Mouse (Mus musculus) lung, embryonic 15.5 days (tissue): ENCODE data around the gene Reep3. TPM values are rescaled to one million over a fixed set of nuclear protein-coding genes. Genes with fewer than 3 reads are reported as not detected.
"Not testable (repeated sequence)": the region's sequence is repeated elsewhere in the genome, so short reads cannot be mapped to it uniquely, and the experiment has no call there.

Source experiments
- ATAC-seq: fragments of 200-750 bp; cut with Nextera tagmentation; 2 replicates; pipeline ENCODE4 v1.8.0; 2017; ENCODE audit warnings: moderate number of reproducible peaks, borderline replicate concordance; ENCODE audit not compliant: low FRiP score, low TSS enrichment; ENCODE audit errors: extremely low read depth
- H3K27ac ChIP-seq: fragments of 300-500 bp; sonication (generic); 2 replicates; pipeline ENCODE4 v1.5.1; 2015; ENCODE audit warnings: moderate library complexity, mild to moderate bottlenecking, inconsistent platforms
- H3K27me3 ChIP-seq: fragments of 300-500 bp; sonication (generic); 2 replicates; pipeline ENCODE4 v1.6.1; 2015; ENCODE audit warnings: inconsistent platforms
- H3K36me3 ChIP-seq: fragments of 300-500 bp; sonication (generic); 2 replicates; pipeline ENCODE4 v1.6.1; 2015; ENCODE audit warnings: inconsistent platforms
- H3K4me1 ChIP-seq: fragments of 300-500 bp; sonication (generic); 2 replicates; pipeline ENCODE4 v1.6.1; 2015; ENCODE audit warnings: inconsistent platforms
- H3K4me2 ChIP-seq: fragments of 300-500 bp; sonication (generic); 2 replicates; pipeline ENCODE4 v1.6.1; 2015; ENCODE audit warnings: inconsistent platforms, mild to moderate bottlenecking, moderate library complexity
- H3K4me3 ChIP-seq: fragments of 300-500 bp; sonication (generic); 2 replicates; pipeline ENCODE4 v1.5.1; 2015; ENCODE audit warnings: mild to moderate bottlenecking, inconsistent platforms
- H3K9ac ChIP-seq: fragments of 300-500 bp; sonication (generic); 2 replicates; pipeline ENCODE4 v1.6.1; 2015; ENCODE audit warnings: inconsistent platforms
- H3K9me3 ChIP-seq: fragments of 300-500 bp; sonication (generic); 2 replicates; pipeline ENCODE4 v1.6.1; 2016; ENCODE audit warnings: inconsistent platforms
- WGBS: fragments of 180-500 bp; shearing (Covaris S2); methylation state at CpG from one replicate; pipeline ENCODE4 v1.1.7; 2015; 5-methylcytosine and 5-hydroxymethylcytosine counted together
- polyA plus RNA-seq: library from polyadenylated mRNA; unstranded; fragments of >200 nt; fragmentation: Nextera tagmentation; extraction: Ambion mirVana; gene quantifications from 2 replicates; pipeline ENCODE4 v1.2.1, GENCODE M21; 2015

Gene Reep3
- polyA plus RNA-seq, 1 experiment from 2014 or later = 39.3 TPM

DNA sequence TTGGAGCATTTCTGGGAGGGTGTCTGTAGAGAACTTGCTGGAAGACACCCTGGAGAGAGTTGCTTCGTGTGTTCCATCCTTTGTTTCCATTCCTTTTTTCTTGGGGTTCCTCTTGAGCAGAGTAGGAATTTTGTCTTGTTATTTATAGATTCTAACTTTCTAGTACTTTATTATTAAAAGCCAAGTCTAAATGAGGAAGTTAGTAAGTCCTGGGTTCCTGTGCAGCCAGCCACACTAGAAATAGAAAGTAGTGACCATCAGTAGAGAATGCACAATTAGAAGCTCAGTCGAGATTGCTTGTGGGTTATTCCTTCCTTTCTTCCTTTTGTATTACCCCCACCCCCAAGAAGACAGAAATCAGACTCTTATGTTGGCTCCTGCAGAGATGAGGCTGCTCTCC is 27.0 kb upstream of the Reep3 start:
- H3K27me3 ChIP-seq = no peaks in the 10 kb centered on the region
- no peaks in the 10 kb centered on the region for H3K9me3 ChIP-seq
- H3K4me2 ChIP-seq = no peak overlapping the region
- no peak overlapping the region for H3K27ac ChIP-seq
- H3K9ac ChIP-seq = no peak overlapping the region
- no peak for ATAC-seq
- peaks cover 39% of the 10 kb centered on the region for H3K4me1 ChIP-seq
- H3K4me3 ChIP-seq = no peak overlapping the region
- WGBS = 64% methylated on average over 2 of the region's 2 CpGs
- H3K36me3 ChIP-seq = no peaks in the 10 kb centered on the region

DNA sequence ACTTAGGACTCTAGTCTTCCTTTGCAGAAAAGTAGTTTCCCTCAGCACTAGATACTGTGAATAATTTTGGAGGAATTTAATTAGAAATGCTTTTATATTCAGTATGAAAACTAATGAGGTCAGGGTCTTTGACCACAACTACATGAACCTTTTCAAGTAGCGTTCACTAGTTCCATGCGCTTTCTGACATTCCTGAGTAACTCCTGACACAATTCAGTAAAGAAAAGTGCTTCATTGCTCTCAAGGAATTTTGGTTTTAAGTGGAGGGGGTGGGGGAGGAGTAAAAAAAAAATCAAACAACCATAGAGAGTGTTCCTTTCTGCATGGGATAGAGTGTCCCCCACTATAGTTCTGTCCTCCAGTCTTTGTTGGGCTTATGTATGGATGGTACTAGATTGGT is 23.9 kb upstream of the Reep3 start:
- no peak overlapping the region for H3K4me2 ChIP-seq
- H3K4me1 ChIP-seq = peaks cover 32% of the 10 kb centered on the region
- no peak overlapping the region for H3K4me3 ChIP-seq
- H3K27ac ChIP-seq = no peak overlapping the region
- H3K27me3 ChIP-seq = no peaks in the 10 kb centered on the region
- H3K36me3 ChIP-seq = no peaks in the 10 kb centered on the region
- no peaks in the 10 kb centered on the region for H3K9me3 ChIP-seq
- ATAC-seq = no peak
- WGBS = 63% methylated on average over 2 of the region's 2 CpGs
- no peak overlapping the region for H3K9ac ChIP-seq

DNA sequence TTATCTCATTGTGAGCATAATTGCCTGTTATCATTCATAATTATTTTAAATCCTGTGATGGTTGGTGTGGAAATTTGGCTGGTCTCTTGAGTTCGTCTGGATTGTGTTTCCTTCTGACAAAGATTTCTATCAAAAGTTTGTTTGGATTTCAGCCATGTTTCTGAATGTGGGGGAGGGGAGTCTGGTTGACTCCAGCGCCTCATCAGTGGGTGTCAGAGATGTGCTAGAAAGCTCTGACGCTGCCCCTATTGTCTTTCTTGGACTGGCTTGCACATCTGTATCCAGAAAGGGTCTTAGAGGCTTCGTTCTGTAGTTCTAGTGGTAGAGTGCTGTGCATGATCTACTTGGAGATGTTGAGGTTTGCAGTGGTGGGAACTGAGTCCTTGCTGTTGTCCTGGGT is 23.4 kb upstream of the Reep3 start:
- no peaks in the 10 kb centered on the region for H3K36me3 ChIP-seq
- WGBS = 25% methylated on average over 4 of the region's 4 CpGs
- no peak overlapping the region for H3K9ac ChIP-seq
- H3K4me1 ChIP-seq = peaks cover 36% of the 10 kb centered on the region
- no peak overlapping the region for H3K27ac ChIP-seq
- H3K27me3 ChIP-seq = no peaks in the 10 kb centered on the region
- H3K9me3 ChIP-seq = no peaks in the 10 kb centered on the region
- no peak overlapping the region for H3K4me3 ChIP-seq
- no peak for ATAC-seq
- H3K4me2 ChIP-seq = no peak overlapping the region

DNA sequence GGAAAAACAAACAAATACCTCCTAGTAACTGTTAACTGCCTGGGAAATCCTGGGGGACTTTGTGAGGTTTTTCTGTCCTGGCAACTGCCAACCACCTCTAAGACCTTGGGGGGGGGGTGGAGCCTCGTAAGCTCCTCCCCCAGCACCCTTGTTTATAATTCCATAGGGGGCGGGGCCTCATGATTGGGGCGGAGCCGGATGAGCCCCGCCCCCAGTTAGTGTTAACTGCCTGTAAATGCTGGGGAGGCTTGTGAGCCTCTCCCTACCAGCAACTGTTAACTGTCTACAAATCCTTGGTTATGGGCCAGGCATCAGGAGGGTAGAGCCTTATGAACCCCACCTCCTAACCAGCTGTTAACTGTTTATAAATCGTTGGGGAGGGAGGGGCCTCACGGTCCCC is 22.5 kb upstream of the Reep3 start:
- Histone ChIP-seq H3K36me3 (no peaks in the 10 kb centered on the region), H3K27ac (no peak overlapping the region), H3K4me3 (no peak overlapping the region), H3K4me2 (no peak overlapping the region), H3K4me1 (peaks cover 44% of the 10 kb centered on the region), H3K9ac (no peak overlapping the region), H3K27me3 (no peaks in the 10 kb centered on the region), H3K9me3 (no peaks in the 10 kb centered on the region)
- WGBS = 40% methylated on average over 7 of the region's 7 CpGs
- no peak for ATAC-seq

DNA sequence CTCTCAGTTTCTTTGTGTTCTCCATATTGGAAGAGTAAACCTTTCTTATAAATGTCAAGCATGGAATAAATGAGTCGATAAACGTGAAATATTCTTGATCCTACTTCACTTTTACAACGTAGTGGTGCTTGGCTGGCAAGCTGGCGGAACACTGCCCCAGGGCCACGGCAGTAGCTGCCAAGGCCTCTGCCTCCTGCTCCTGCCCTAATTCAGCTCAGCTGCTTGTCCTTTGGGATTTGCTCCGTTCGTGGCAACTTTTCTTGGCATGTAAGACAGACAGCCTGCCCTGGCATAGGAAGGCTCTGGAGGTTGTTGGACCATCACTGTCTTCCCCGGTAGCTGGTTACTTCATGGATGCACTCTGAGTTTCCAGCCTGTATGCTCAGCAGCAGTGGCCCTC is 19.5 kb upstream of the Reep3 start:
- 73% methylated on average over 8 of the region's 8 CpGs for WGBS
- Histone ChIP-seq H3K27me3 (no peaks in the 10 kb centered on the region), H3K4me3 (no peak overlapping the region), H3K4me1 (peaks cover 53% of the 10 kb centered on the region), H3K9me3 (no peaks in the 10 kb centered on the region), H3K4me2 (no peak overlapping the region), H3K36me3 (no peaks in the 10 kb centered on the region), H3K27ac (no peak overlapping the region), H3K9ac (no peak overlapping the region)
- no peak for ATAC-seq

DNA sequence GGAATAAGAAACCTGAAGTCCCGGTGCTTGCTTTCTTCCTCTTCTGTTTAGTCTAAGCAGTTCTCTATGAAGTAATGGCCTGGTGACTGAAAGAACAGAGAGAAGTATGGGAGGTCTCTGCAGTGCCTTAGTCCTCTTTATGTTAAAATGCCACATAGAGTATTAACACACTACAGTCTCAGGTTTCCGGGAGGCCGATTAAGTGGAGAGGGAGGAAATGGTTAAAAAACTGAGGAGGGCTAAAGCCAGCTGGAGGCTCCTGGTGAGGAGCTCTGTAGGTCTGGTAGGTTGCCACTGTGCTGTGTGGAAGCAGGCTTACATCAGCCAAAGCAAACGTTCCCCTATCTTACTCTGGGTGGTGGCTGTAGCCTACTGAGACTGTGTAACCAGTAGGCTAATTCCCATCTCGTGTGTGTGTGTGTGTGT is 18.9 kb upstream of the Reep3 start:
- no peak for ATAC-seq
- H3K36me3 ChIP-seq = no peaks in the 10 kb centered on the region
- peaks cover 55% of the 10 kb centered on the region for H3K4me1 ChIP-seq
- peak overlapping the region; percentile 58; the same call in 1 of the 2 replicates for H3K27ac ChIP-seq
- no peak overlapping the region for H3K4me3 ChIP-seq
- H3K9me3 ChIP-seq = no peaks in the 10 kb centered on the region
- H3K9ac ChIP-seq = no peak overlapping the region
- WGBS = 11% methylated on average over 5 of the region's 5 CpGs
- no peak overlapping the region for H3K4me2 ChIP-seq
- H3K27me3 ChIP-seq = no peaks in the 10 kb centered on the region

DNA sequence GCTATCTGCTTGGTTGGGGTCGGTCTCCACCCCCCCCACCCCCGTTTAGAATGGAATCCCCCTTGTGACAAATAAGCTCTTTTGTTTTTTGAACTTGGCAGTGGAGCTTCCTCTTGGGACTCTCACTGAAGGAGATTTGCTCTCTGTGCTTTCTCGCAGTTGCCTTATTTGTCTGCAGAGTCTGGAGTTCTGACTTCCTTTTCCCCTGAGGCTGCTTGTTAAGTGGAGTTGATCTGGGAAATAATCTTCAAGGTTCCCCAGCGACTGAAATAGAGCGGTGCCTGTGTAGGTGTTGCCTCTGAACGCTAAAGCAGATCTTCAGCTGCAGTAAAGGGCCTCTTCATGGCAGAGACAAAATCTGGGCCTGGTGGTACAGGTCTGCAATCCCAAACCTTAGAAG is 18.4 kb upstream of the Reep3 start:
- WGBS = 21% methylated on average over 6 of the region's 6 CpGs
- Histone ChIP-seq H3K36me3 (no peaks in the 10 kb centered on the region), H3K9ac (no peak overlapping the region), H3K4me1 (peaks cover 52% of the 10 kb centered on the region), H3K27ac (peak overlapping the region; percentile 58), H3K4me3 (no peak overlapping the region), H3K27me3 (no peaks in the 10 kb centered on the region), H3K4me2 (no peak overlapping the region), H3K9me3 (no peaks in the 10 kb centered on the region)
- ATAC-seq = no peak

DNA sequence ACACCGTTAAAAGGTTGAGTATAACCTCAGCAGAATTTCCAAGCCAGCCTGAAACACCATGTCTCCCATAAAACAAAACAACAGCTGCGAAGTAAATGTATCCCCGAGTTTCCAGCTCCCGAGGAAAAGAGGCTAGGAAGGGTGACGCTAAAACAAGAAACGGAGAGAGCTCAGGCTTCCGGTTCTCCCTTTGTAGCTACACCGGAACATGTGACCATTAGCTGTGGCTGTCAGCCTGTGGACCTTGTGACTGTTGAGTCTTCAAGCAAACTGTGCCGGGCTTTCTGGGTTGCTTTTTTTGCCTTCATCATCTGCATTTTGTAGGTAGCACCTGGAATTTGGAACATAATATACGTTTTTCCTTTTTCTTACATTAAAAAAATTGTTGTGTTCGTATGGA is 17.1 kb upstream of the Reep3 start:
- no peak overlapping the region for H3K4me3 ChIP-seq
- H3K9ac ChIP-seq = no peak overlapping the region
- H3K4me2 ChIP-seq = no peak overlapping the region
- no peak for ATAC-seq
- H3K27ac ChIP-seq = no peak overlapping the region
- peaks cover 39% of the 10 kb centered on the region for H3K4me1 ChIP-seq
- WGBS = 86% methylated on average over 11 of the region's 11 CpGs
- no peaks in the 10 kb centered on the region for H3K36me3 ChIP-seq
- H3K27me3 ChIP-seq = no peaks in the 10 kb centered on the region
- H3K9me3 ChIP-seq = no peaks in the 10 kb centered on the region

DNA sequence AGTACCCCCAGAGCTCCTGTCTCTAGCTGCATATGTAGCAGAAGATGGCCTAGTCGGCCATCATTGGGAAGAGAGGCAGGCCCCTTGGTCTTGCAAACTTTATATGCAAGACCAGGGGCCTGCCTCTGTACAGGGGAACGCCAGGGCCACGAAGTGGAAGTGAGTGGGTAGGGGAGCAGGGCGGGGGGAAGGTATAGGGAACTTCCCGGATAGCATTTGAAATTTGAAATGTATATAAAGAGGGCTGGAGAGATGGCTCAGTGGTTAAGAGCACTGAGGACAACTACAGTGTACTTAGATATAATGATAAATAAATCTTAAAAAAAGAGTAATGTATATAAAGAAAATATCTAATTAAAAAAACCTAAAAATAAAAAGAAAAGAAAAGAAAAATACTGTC is 16.2 kb upstream of the Reep3 start:
- WGBS = 87% methylated on average over 5 of the region's 5 CpGs
- H3K27ac ChIP-seq = not testable (repeated sequence)
- H3K4me1 ChIP-seq = peaks cover 43% of the 10 kb centered on the region

DNA sequence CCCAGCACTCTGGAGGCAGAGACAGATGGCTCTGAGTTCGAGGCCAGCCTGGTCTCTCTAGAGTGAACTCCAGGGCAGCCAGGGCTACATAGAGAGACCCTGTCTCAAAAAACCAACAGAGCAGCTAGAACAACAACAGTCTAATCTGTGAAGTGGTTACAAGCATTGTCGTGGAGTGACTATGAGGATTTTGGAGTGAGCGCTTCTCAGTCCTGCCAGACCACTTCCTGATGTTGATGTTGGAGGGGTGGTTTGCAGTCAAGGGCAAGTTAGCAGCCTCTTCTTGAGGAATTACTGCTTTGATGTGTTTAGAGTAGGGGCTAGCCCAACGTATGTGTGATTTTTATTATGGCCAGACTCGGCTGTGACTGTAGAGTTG is 15.0 kb upstream of the Reep3 start:
- H3K9me3 ChIP-seq = no peaks in the 10 kb centered on the region
- no peak overlapping the region for H3K9ac ChIP-seq
- no peak overlapping the region for H3K4me2 ChIP-seq
- H3K36me3 ChIP-seq = no peaks in the 10 kb centered on the region
- no peaks in the 10 kb centered on the region for H3K27me3 ChIP-seq
- H3K4me3 ChIP-seq = no peak overlapping the region
- peaks cover 54% of the 10 kb centered on the region for H3K4me1 ChIP-seq
- WGBS = 51% methylated on average over 5 of the region's 5 CpGs
- H3K27ac ChIP-seq = no peak overlapping the region
- no peak for ATAC-seq

More for the DNA sequence above, 16.2 kb upstream of the Reep3 start:
- not testable (repeated sequence) for ATAC-seq, H3K9me3 ChIP-seq, H3K4me2 ChIP-seq, H3K4me3 ChIP-seq, H3K27me3 ChIP-seq, H3K36me3 ChIP-seq, H3K9ac ChIP-seq

DNA sequence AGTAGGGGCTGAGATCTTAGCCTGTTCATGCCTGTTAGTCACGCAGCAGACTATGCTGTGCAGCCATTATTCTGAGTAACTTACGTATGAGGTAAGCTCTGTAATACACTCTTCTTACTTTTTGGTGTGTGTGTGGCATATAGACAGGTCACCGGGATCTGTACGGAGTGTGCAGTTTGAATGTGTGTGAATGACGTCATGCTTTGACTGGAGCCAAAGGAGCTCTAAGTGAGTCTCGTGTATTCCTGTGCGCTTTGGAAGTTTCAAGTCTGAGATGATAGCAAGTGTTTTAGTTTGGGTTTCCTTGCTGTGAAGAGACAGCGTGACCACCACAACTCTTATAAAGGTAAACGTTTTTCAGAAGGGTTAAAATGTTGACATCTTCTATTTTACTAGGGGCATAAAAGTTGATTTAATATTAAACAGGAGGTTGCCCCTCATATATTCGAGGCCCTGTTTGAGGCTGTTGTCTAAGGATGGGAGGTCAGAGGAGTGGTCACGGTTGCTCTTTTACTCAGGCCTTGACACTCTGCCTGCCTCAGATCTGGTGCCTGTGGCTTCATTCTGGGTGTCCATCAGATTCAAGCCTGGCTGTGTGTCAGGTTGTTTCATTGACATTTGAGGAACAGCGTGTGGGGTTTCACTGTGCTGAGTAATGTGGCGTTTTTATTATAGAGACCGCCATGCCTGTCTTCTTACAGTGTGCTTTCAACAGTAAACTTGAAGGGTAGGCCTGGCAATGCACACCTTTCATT is 14.5 kb upstream of the Reep3 start:
- Histone ChIP-seq H3K27me3 (no peaks in the 10 kb centered on the region), H3K4me2 (no peak overlapping the region), H3K4me3 (no peak overlapping the region), H3K9me3 (no peaks in the 10 kb centered on the region), H3K27ac (no peak overlapping the region), H3K36me3 (no peaks in the 10 kb centered on the region), H3K9ac (no peak overlapping the region), H3K4me1 (peaks cover 56% of the 10 kb centered on the region)
- ATAC-seq = no peak
- 74% methylated on average over 14 of the region's 14 CpGs for WGBS

DNA sequence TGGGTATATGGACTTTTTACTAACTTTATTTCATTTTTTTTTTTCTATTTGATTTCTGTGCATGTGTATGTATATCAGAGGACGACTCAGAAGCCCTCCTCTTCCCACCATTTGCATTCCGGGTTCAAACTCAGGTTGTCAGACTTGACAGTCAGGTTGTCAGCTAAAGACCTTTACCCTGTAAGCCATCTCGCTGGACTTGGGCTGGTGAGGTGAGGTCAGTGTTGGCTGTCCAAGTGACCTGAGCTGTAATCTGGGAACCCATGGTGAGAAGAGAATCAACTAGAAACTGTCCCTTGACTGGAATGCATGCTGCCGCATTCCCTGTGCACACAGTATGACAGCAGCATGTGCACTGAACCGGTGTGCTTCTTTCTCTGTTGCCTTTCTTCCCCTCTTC is 12.9 kb upstream of the Reep3 start:
- H3K9ac ChIP-seq = no peak overlapping the region
- no peaks in the 10 kb centered on the region for H3K9me3 ChIP-seq
- H3K4me3 ChIP-seq = no peak overlapping the region
- no peak overlapping the region for H3K27ac ChIP-seq
- H3K27me3 ChIP-seq = no peaks in the 10 kb centered on the region
- ATAC-seq = no peak
- peaks cover 52% of the 10 kb centered on the region for H3K4me1 ChIP-seq
- no peak overlapping the region for H3K4me2 ChIP-seq
- H3K36me3 ChIP-seq = no peaks in the 10 kb centered on the region
- WGBS = 79% methylated on average over 5 of the region's 5 CpGs

DNA sequence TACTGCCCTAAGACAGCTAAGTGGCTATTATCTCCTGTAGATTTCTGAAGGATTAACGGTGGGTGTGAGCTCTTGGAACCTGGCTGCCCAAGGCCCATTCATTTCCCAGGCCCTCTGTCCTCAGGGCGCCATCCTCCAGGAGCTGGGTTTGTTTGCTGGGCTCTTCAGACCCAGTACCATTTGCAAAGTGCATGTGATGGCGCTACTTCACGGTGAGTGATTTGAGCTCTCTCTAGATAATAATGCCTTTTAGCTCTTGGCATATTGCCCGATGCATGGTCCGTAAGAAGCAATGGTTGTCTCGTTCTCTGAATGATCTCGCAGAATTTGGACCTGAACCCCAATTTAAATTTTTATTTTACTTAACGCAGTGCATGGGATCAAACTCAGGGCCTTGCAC is 11.4 kb upstream of the Reep3 start:
- no peak overlapping the region for H3K27ac ChIP-seq
- 54% methylated on average over 9 of the region's 9 CpGs for WGBS
- no peak for ATAC-seq
- H3K27me3 ChIP-seq = no peaks in the 10 kb centered on the region
- no peak overlapping the region for H3K9ac ChIP-seq
- H3K4me3 ChIP-seq = no peak overlapping the region
- H3K4me1 ChIP-seq = peaks cover 65% of the 10 kb centered on the region
- H3K4me2 ChIP-seq = no peak overlapping the region
- H3K36me3 ChIP-seq = no peaks in the 10 kb centered on the region
- H3K9me3 ChIP-seq = no peaks in the 10 kb centered on the region
